21 mouse cellular contexts compared by ENCODE assay signal in the genomic region with DNA sequence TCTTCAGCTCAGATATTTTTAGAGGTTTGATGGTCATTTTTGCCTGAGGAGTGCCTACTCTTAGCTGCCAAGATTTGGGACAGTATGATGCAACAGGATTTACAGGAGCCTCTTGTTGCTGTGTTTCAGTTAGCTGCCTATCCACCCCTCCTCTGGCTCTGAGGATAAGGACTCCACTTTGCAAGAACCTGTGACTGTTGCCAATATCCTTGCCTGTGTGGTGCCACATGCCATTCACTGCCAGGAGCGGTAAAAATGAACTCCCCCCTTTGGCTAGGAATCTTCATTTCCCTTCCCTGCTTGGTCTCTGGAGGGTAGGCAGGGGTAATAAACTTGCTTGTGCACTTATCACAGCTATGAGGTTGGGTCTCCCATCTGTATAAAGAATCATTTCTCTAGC. TPM values are rescaled to one million over a fixed set of nuclear protein-coding genes. Genes with fewer than 3 reads are reported as not detected.
DNase-seq lines count a peak whose midpoint lies in the region; ATAC-seq lines count a peak whose summit lies in the region.
"Had no signal": no experiment of that assay in that cellular context is flagged by ENCODE, and none has a peak within 500 bp of the region (broad histone marks: within the 10 kb centered on the region; RNA-seq: fewer than 3 reads in every experiment).

No protein-coding gene starts in this region.

- ATAC-seq in megakaryocyte, adult 5-6 weeks (ENCODE audit: poor library complexity, severe bottlenecking), result no peak
- ATAC-seq: forebrain, embryonic 16.5 days; hindbrain, embryonic 16.5 days; liver, embryonic 12.5 days; liver, postnatal 0 days had no signal

- DNase-seq in adrenal gland, postnatal 10 days, result peak; percentile 3
- DNase-seq in adrenal gland, postnatal 25 days, result no peak
- peak; percentile 83 for DNase-seq in heart, adult 11 months
- no peak for DNase-seq in heart, adult 9 months (ENCODE audit: low spot score in 2 of 2)
- peak; percentile 27 for DNase-seq in fibroblast of lung, adult 2 months (ENCODE audit: low read depth)
- no peak for DNase-seq in layer of hippocampus, postnatal 36 days
- DNase-seq: cerebellum, adult 11 months; cerebellum, adult 9-10 months; cerebellum, postnatal 36 days; heart, postnatal 14 days; kidney, adult 18-20 months; kidney, postnatal 36 days; left cerebral cortex, postnatal 4 days; liver, postnatal 0 days; lung, postnatal 36 days; thymus, adult 18-20 months; thymus, postnatal 25 days had no signal

RNA-seq across cellular contexts. Expression of a gene that starts 31.6 kb away (rescaled TPM):
- total RNA-seq in adrenal gland, postnatal 10 days (2021), result 1 to 10 TPM; 5.5 to 8.8 TPM
- total RNA-seq in adrenal gland, postnatal 25 days (2021), result 4.9 and 5.8 TPM in 2 replicates
- total RNA-seq in layer of hippocampus, postnatal 36 days (2021), result 10 to 100 TPM; 13.0 to 13.4 TPM
- total RNA-seq in megakaryocyte, adult 5-6 weeks (2015), result 6.9 and 10.9 TPM in 2 replicates
- 7.8 and 12.1 TPM in 2 replicates for total RNA-seq in megakaryocyte, adult 5-6 weeks (2017)

Comparison
In these comparisons a context has a peak if more than half of its experiments do, and no peak if none do; other contexts are left out.
1. DNase-seq: peak in adrenal gland, postnatal 10 days (single experiment), heart, adult 11 months (single experiment) and fibroblast of lung, adult 2 months (single experiment); none in adrenal gland, postnatal 25 days (single experiment), heart, adult 9 months (0 of 2) and layer of hippocampus, postnatal 36 days (0 of 2).